Mouse (Mus musculus) CH12.LX (cell line): ENCODE results near the gene Sept4. TPM values are rescaled to one million over a fixed set of nuclear protein-coding genes. Genes with fewer than 3 reads are reported as not detected.
A peak's percentile ranks its signal among the peaks of the same experiment; 100 is the strongest.

Source experiments
- DNase-seq: peaks from one replicate; pipeline ENCODE4 v3.0.0-alpha.2; 2013; ENCODE audit errors: extremely low read depth
- H3K27ac ChIP-seq: 2 replicates; pipeline ENCODE4 v1.5.1; 2012; ENCODE audit warnings: low read depth, mild to moderate bottlenecking, control low read depth, moderate library complexity; ENCODE audit not compliant: insufficient read depth
- H3K27me3 ChIP-seq: replicated peaks from 2 replicates; pipeline ENCODE3; 2012; ENCODE audit warnings: inconsistent platforms
- H3K36me3 ChIP-seq, 2 experiments: replicated peaks in 1 of 2; 2 replicates each; pipeline versions ENCODE3 to v1.6.1; 2012; ENCODE audit warnings: inconsistent platforms in 1 of 2, low read length in 1 of 2, mild to moderate bottlenecking in 1 of 2, mixed read lengths in 1 of 2, moderate library complexity in 1 of 2; ENCODE audit not compliant: control insufficient read depth in 1 of 2, insufficient read depth in 1 of 2
- H3K4me1 ChIP-seq, 2 experiments: 2 replicates each; pipeline ENCODE4 v1.6.1; 2012; ENCODE audit warnings: inconsistent platforms in 1 of 2, moderate library complexity in 1 of 2; ENCODE audit not compliant: insufficient read depth in 2 of 2, control insufficient read depth in 1 of 2
- H3K4me2 ChIP-seq: 2 replicates; pipeline ENCODE4 v1.6.1; 2012; ENCODE audit warnings: low read depth, mild to moderate bottlenecking, control low read depth; ENCODE audit not compliant: poor library complexity, insufficient read depth, severe bottlenecking
- H3K4me3 ChIP-seq, 3 experiments: fragments of 150-350 bp in 1 of 3; sonication (generic) in 1 of 3; replicated peaks in 1 of 3; 2 replicates each; pipeline versions ENCODE3 to v1.5.1; 2011 to 2012; ENCODE audit warnings: low read depth in 2 of 3, low read length in 2 of 3, mild to moderate bottlenecking in 2 of 3, moderate library complexity in 2 of 3, control low read depth in 1 of 3, improper control_type of control experiment in 1 of 3, inconsistent platforms in 1 of 3, mixed read lengths in 1 of 3; ENCODE audit not compliant: poor library complexity in 1 of 3
- H3K79me2 ChIP-seq: replicated peaks from 2 replicates; pipeline ENCODE4 v1.6.1; 2012; ENCODE audit warnings: mild to moderate bottlenecking, moderate library complexity; ENCODE audit not compliant: control insufficient read depth, poor library complexity, insufficient read depth, severe bottlenecking; ENCODE audit errors: extremely low read depth
- H3K9ac ChIP-seq: 2 replicates; pipeline ENCODE4 v1.6.1; 2012; ENCODE audit warnings: low read depth, mild to moderate bottlenecking, control low read depth, moderate library complexity; ENCODE audit not compliant: insufficient read depth
- H3K9me3 ChIP-seq: replicated peaks from 2 replicates; pipeline ENCODE3; 2012; ENCODE audit warnings: low read length, inconsistent platforms, mixed read lengths
- BHLHE40 ChIP-seq: IDR thresholded peaks from 2 replicates; pipeline ENCODE4 v1.6.1; 2011; ENCODE audit warnings: mild to moderate bottlenecking, low read depth, low read length, improper control_type of control experiment
- CHD1 ChIP-seq: IDR thresholded peaks from 2 replicates; pipeline ENCODE4 v1.6.1; 2012; ENCODE audit warnings: low read depth, low read length, improper control_type of control experiment, inconsistent platforms
- CHD2 ChIP-seq: IDR thresholded peaks from 2 replicates; pipeline ENCODE4 v1.6.1; 2011; ENCODE audit warnings: low read length, improper control_type of control experiment
- E2F4 ChIP-seq: IDR thresholded peaks from 2 replicates; pipeline ENCODE4 v1.6.1; 2011; ENCODE audit warnings: low read depth, low read length, improper control_type of control experiment; ENCODE audit not compliant: insufficient replicate concordance
- ELF1 ChIP-seq: IDR thresholded peaks from 2 replicates; pipeline ENCODE4 v1.6.1; 2014; ENCODE audit warnings: low read depth, mild to moderate bottlenecking, inconsistent platforms, low read length, improper control_type of control experiment
- EP300 ChIP-seq: IDR thresholded peaks from 2 replicates; pipeline ENCODE4 v1.6.1; 2011; ENCODE audit warnings: low read length, improper control_type of control experiment
- ETS1 ChIP-seq: conservative IDR thresholded peaks from 2 replicates; pipeline ENCODE4 v1.6.1; 2012; ENCODE audit warnings: low read depth, mild to moderate bottlenecking, inconsistent platforms, low read length, improper control_type of control experiment, moderate library complexity
- HCFC1 ChIP-seq: IDR thresholded peaks from 2 replicates; pipeline ENCODE4 v1.6.1; 2012; ENCODE audit warnings: low read depth, mild to moderate bottlenecking, inconsistent platforms, low read length, improper control_type of control experiment
- IRF4 ChIP-seq: IDR thresholded peaks from 2 replicates; pipeline ENCODE4 v1.6.1; 2014; ENCODE audit warnings: low read depth, mild to moderate bottlenecking, inconsistent platforms, low read length, improper control_type of control experiment
- JUN ChIP-seq: IDR thresholded peaks from 2 replicates; pipeline ENCODE4 v1.6.1; 2011; ENCODE audit warnings: low read depth, mild to moderate bottlenecking, low read length, improper control_type of control experiment, moderate library complexity; ENCODE audit not compliant: insufficient read depth
- JUND ChIP-seq: conservative IDR thresholded peaks from 2 replicates; pipeline ENCODE4 v1.6.1; 2011; ENCODE audit warnings: low read depth, low read length, improper control_type of control experiment
- KAT2A ChIP-seq: IDR thresholded peaks from 2 replicates; pipeline ENCODE4 v1.6.1; 2012; ENCODE audit warnings: low read length, improper control_type of control experiment, inconsistent platforms; ENCODE audit not compliant: insufficient replicate concordance
- MAFK ChIP-seq: IDR thresholded peaks from 2 replicates; pipeline ENCODE4 v1.6.1; 2011; ENCODE audit warnings: low read length, improper control_type of control experiment; ENCODE audit not compliant: insufficient replicate concordance
- MAX ChIP-seq: IDR thresholded peaks from 2 replicates; pipeline ENCODE4 v1.6.1; 2011; ENCODE audit warnings: low read length, improper control_type of control experiment
- MAZ ChIP-seq: IDR thresholded peaks from 2 replicates; pipeline ENCODE4 v1.6.1; 2012; ENCODE audit warnings: low read depth, mild to moderate bottlenecking, inconsistent platforms, low read length, improper control_type of control experiment, moderate library complexity
- MEF2A ChIP-seq: IDR thresholded peaks from 2 replicates; pipeline ENCODE4 v1.6.1; 2014; ENCODE audit warnings: low read depth, mild to moderate bottlenecking, inconsistent platforms, low read length, improper control_type of control experiment, borderline replicate concordance
- MXI1 ChIP-seq: IDR thresholded peaks from 2 replicates; pipeline ENCODE4 v1.6.1; 2011; ENCODE audit warnings: mild to moderate bottlenecking, low read depth, low read length, improper control_type of control experiment
- MYC ChIP-seq: IDR thresholded peaks from 2 replicates; pipeline ENCODE4 v1.6.1; 2011; ENCODE audit warnings: low read depth, mild to moderate bottlenecking, improper control_type of control experiment, low read length
- NELFE ChIP-seq: IDR thresholded peaks from 2 replicates; pipeline ENCODE4 v1.6.1; 2011; ENCODE audit warnings: low read depth, low read length, improper control_type of control experiment
- NRF1 ChIP-seq: IDR thresholded peaks from 2 replicates; pipeline ENCODE4 v1.6.1; 2014; ENCODE audit warnings: low read depth, mild to moderate bottlenecking, inconsistent platforms, low read length, improper control_type of control experiment, moderate library complexity
- POLR2A ChIP-seq: IDR thresholded peaks from 2 replicates; pipeline ENCODE4 v1.6.1; 2011; ENCODE audit warnings: low read depth, mild to moderate bottlenecking, improper control_type of control experiment, low read length
- POLR2AphosphoS2 ChIP-seq: IDR thresholded peaks from 2 replicates; pipeline ENCODE4 v1.6.1; 2011; ENCODE audit warnings: low read depth, low read length, improper control_type of control experiment
- RAD21 ChIP-seq: IDR thresholded peaks from 2 replicates; pipeline ENCODE4 v1.6.1; 2011; ENCODE audit warnings: low read depth, mild to moderate bottlenecking, low read length, improper control_type of control experiment, moderate library complexity
- RCOR1 ChIP-seq: conservative IDR thresholded peaks from 2 replicates; pipeline ENCODE4 v1.6.1; 2012; ENCODE audit warnings: low read depth, mild to moderate bottlenecking, inconsistent platforms, low read length, improper control_type of control experiment
- SIN3A ChIP-seq: IDR thresholded peaks from 2 replicates; pipeline ENCODE4 v1.6.1; 2012; ENCODE audit warnings: low read length, improper control_type of control experiment, inconsistent platforms
- SMC3 ChIP-seq: IDR thresholded peaks from 2 replicates; pipeline ENCODE4 v1.6.1; 2011; ENCODE audit warnings: low read depth, low read length, improper control_type of control experiment
- TCF12 ChIP-seq: IDR thresholded peaks from 2 replicates; pipeline ENCODE4 v1.6.1; 2014; ENCODE audit warnings: low read depth, mild to moderate bottlenecking, inconsistent platforms, low read length, improper control_type of control experiment
- UBTF ChIP-seq: IDR thresholded peaks from 2 replicates; pipeline ENCODE4 v1.6.1; 2012; ENCODE audit warnings: low read depth, mild to moderate bottlenecking, inconsistent platforms, low read length, improper control_type of control experiment, moderate library complexity
- ZC3H11A ChIP-seq: IDR thresholded peaks from 2 replicates; pipeline ENCODE4 v1.6.1; 2012; ENCODE audit warnings: low read depth, mild to moderate bottlenecking, inconsistent platforms, low read length, improper control_type of control experiment
- ZKSCAN1 ChIP-seq: IDR thresholded peaks from 2 replicates; pipeline ENCODE4 v1.6.1; 2012; ENCODE audit warnings: low read depth, inconsistent platforms, low read length, improper control_type of control experiment, borderline replicate concordance
- ZNF384 ChIP-seq: IDR thresholded peaks from 2 replicates; pipeline ENCODE4 v1.6.1; 2012; ENCODE audit warnings: low read depth, low read length, improper control_type of control experiment, inconsistent platforms
- dilution Hi-C: fragments of 300-500 bp; cut with MboI; formaldehyde crosslinking; loops from 2 replicates; pipeline ENCODE4 v1.14.3; 2020; ENCODE audit warnings: low sequenced_read_pairs; ENCODE audit not compliant: extremely low pct_unique_long_range_greater_than_20kb, extremely low pct_ligation_motif_present
- in situ Hi-C: fragments of 300-500 bp; cut with MboI; formaldehyde crosslinking; loops from 3 replicates; pipeline ENCODE4 v1.14.3; 2019; ENCODE audit warnings: low sequenced_read_pairs, low pct_ligation_motif_present, low pct_unique_long_range_greater_than_20kb, mixed read lengths
- polyA plus RNA-seq: library from polyadenylated mRNA; unstranded; fragments of >175 nt; gene quantifications from 2 replicates; pipeline ENCODE4 v1.2.1, GENCODE M21; 2012; ENCODE audit warnings: low read depth; ENCODE audit not compliant: insufficient read length
- total RNA-seq, 2 experiments: library from RNA; depleted of rRNA; stranded (reverse); fragments of 300-350 nt in 1 of 2; fragments of >200 nt in 1 of 2; gene quantifications; 2 replicates each; pipeline ENCODE4 v1.2.3; 2012 to 2014

Gene Sept4
- total and polyA plus RNA-seq, 3 experiments, result 0.32 to 1.7 (median 1.5) TPM

DNA sequence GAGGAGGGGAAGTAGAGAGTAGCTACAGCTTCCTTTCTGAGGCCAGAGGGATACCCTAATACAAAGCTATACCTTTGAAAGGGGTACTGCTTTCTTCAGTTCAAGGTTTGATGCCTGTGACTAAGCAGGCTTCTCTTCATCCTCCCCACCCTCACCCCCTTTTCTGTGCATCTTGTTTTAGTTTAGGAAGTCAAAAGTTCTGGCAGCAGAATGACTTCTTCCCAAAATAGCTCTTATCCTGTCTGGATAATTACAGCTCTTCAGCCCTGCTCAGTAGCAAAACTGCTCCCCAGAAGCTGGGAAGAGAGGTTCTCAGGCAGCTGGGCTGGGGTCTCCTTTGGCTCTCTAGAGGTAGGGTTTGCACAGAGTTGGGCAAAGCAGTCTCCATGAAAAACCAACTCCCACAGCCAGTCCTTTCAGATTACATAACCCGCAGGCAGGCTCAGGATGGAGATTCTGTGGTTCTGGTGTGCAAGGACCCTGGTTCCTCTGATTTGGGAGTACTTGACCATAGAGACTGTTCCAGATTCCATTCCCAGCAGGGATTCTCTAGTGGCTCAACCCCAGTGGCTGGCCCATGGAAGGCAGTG, 2.8 kb downstream of the Sept4 start:
- Histone ChIP-seq H3K36me3 (no peaks in the 10 kb centered on the region), H3K4me2 (no peak overlapping the region), H3K27me3 (peaks cover 54% of the 10 kb centered on the region), H3K4me1 (peaks cover 12 to 21% of the 10 kb centered on the region in 2 experiments), H3K79me2 (no peaks in the 10 kb centered on the region), H3K9me3 (peaks cover 4% of the 10 kb centered on the region), H3K27ac (no peak overlapping the region), H3K4me3 (no peak overlapping the region), H3K9ac (no peak overlapping the region)
- dilution Hi-C loops (no loop called here), in situ Hi-C loops (no loop called here)
- no peak for DNase-seq
- TF ChIP-seq SIN3A, result no peak
- no peak for TF ChIP-seq CHD2
- no peak for TF ChIP-seq MYC
- no peak for TF ChIP-seq E2F4
- no peak for TF ChIP-seq BHLHE40
- no peak for TF ChIP-seq JUND
- no peak for TF ChIP-seq HCFC1
- no peak for TF ChIP-seq RCOR1
- no peak for TF ChIP-seq KAT2A
- no peak for TF ChIP-seq ZC3H11A
- TF ChIP-seq UBTF, result no peak
- TF ChIP-seq TCF12, result no peak
- no peak for TF ChIP-seq MAFK
- no peak for TF ChIP-seq NRF1
- TF ChIP-seq NELFE, result no peak
- no peak for TF ChIP-seq JUN
- no peak for TF ChIP-seq ZKSCAN1
- no peak for TF ChIP-seq MXI1
- TF ChIP-seq POLR2A, result no peak

DNA sequence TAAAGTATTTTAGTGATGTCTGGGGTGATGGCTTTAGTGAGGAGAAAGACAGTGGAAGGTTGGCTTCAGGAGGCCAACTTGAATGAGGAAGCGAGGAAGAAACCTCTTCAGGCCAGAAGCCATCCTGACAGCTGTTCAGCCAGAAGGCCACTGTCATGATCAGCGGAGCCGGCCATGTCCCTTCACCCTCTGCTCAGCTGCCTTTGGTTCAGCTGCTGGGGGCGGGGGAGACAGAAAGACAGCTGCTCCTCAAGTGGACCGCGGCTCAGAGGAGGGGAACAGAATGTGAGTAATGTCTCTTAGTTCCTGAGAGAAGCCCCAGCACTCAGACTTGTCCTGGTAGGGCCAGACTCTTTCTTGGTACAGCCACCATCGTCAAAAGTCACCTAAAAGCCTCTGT, 5.0 kb downstream of the Sept4 start:
- in situ Hi-C loops, result no loop called here
- Histone ChIP-seq H3K4me1 (peaks cover 14 to 32% of the 10 kb centered on the region in 2 experiments), H3K4me3 (no peak overlapping the region), H3K9ac (no peak overlapping the region), H3K27me3 (peaks cover 58% of the 10 kb centered on the region), H3K4me2 (no peak overlapping the region), H3K36me3 (no peaks in the 10 kb centered on the region), H3K79me2 (no peaks in the 10 kb centered on the region), H3K27ac (no peak overlapping the region), H3K9me3 (peaks cover 4% of the 10 kb centered on the region)
- DNase-seq, result peak; percentile 12
- dilution Hi-C loops, result no loop called here
- no peak for TF ChIP-seq POLR2AphosphoS2
- 0 out of 2 replicates have a peak, but pooled peaks have one; percentile 14 for TF ChIP-seq TCF12
- no peak for TF ChIP-seq RCOR1
- TF ChIP-seq EP300, result peak; percentile 12; the same call in 1 of the 2 replicates
- TF ChIP-seq ETS1, result 0 out of 2 replicates have a peak, but pooled peaks have one; percentile 36
- TF ChIP-seq ZNF384, result no peak
- TF ChIP-seq SIN3A, result 0 out of 2 replicates have a peak, but pooled peaks have one; percentile 48
- no peak for TF ChIP-seq RAD21
- no peak for TF ChIP-seq MAX
- TF ChIP-seq CHD1, result no peak
- no peak for TF ChIP-seq MAZ
- no peak for TF ChIP-seq HCFC1
- TF ChIP-seq NRF1, result peak; percentile 11; the same call in 1 of the 2 replicates
- TF ChIP-seq IRF4, result 0 out of 2 replicates have a peak, but pooled peaks have one; percentile 29
- TF ChIP-seq UBTF, result no peak
- no peak for TF ChIP-seq ELF1
- TF ChIP-seq SMC3, result no peak
- TF ChIP-seq BHLHE40, result no peak
- no peak for TF ChIP-seq ZKSCAN1
- TF ChIP-seq MXI1, result no peak
- TF ChIP-seq POLR2A, result no peak
- no peak for TF ChIP-seq MEF2A
- TF ChIP-seq NELFE, result 0 out of 2 replicates have a peak, but pooled peaks have one; percentile 11
- TF ChIP-seq KAT2A, result no peak
